Comparison of ENCODE assay signal across 21 mouse cellular contexts in genomic region chr13:30394123-30394522, GRCm38 (mm10). TPM values are rescaled to one million over a fixed set of nuclear protein-coding genes. Genes with fewer than 3 reads are reported as not detected.
DNase-seq lines count a peak whose midpoint lies in the region; ATAC-seq and TF ChIP-seq lines count a peak whose summit lies in the region.
"Had no signal": no experiment of that assay in that cellular context is flagged by ENCODE, and none has a peak within 500 bp of the region (broad histone marks: within the 10 kb centered on the region; RNA-seq: fewer than 3 reads in every experiment).

No protein-coding gene starts in this region.

- H3K9ac ChIP-seq in kidney, embryonic 16.5 days (replicated peaks; ENCODE audit: low read length) = no peak overlapping the region
- H3K9ac ChIP-seq: embryonic facial prominence, embryonic 13.5 days; forebrain, embryonic 13.5 days; forebrain, embryonic 15.5 days; forebrain, postnatal 0 days had no signal

- peaks cover 6% of the 10 kb centered on the region for H3K9me3 ChIP-seq in kidney, embryonic 16.5 days (ENCODE audit: low read length)
- H3K9me3 ChIP-seq: forebrain, embryonic 13.5 days; forebrain, embryonic 15.5 days had no signal

- TF ChIP-seq POLR2A in kidney, adult 2 months (IDR thresholded peaks at IDR 0.05; ENCODE audit: low read depth, low read length) = no peak

- no peak overlapping the region for H3K4me2 ChIP-seq in kidney, embryonic 16.5 days (replicated peaks; ENCODE audit: low read depth, low read length)
- H3K4me2 ChIP-seq: embryonic facial prominence, embryonic 13.5 days; forebrain, embryonic 13.5 days; forebrain, embryonic 15.5 days had no signal

- no peak for TF ChIP-seq CTCF in kidney, adult 2 months (conservative IDR thresholded peaks at IDR 0.05; ENCODE audit: insufficient read depth, insufficient read length, low read depth, low read length)

- no peak for DNase-seq in kidney, adult 2 months
- DNase-seq in kidney, adult 9 months = no peak
- no peak for DNase-seq in kidney, adult 8-10 months
- peak; percentile 50 for DNase-seq in Muller cell, postnatal 12 days (ENCODE audit: inconsistent ontology term)
- DNase-seq in spleen, postnatal 36 days (ENCODE audit: low spot score in 2 of 2) = no peak
- DNase-seq: adrenal gland, adult 8-10 months; adrenal gland, postnatal 14 days; adrenal gland, postnatal 36 days; cerebellum, adult 11-12 months; cerebellum, adult 2 months; cerebellum, adult 9-10 months; cerebellum, postnatal 10 days; cerebellum, postnatal 25 days; forebrain, postnatal 0 days had no signal

- no peak overlapping the region for H3K4me3 ChIP-seq in kidney, adult 2 months (ENCODE audit: insufficient read depth, low read depth, low read length)
- H3K4me3 ChIP-seq in kidney, embryonic 16.5 days (ENCODE audit: low read length) = no peak overlapping the region
- H3K4me3 ChIP-seq: embryonic facial prominence, embryonic 13.5 days; forebrain, embryonic 13.5 days; forebrain, embryonic 15.5 days had no signal

- no peaks in the 10 kb centered on the region; the same call in 1 of the 2 replicates for H3K27me3 ChIP-seq in kidney, adult 2 months (replicated peaks; ENCODE audit: control insufficient read depth, insufficient read depth, low read length)
- no peaks in the 10 kb centered on the region for H3K27me3 ChIP-seq in kidney, embryonic 16.5 days (ENCODE audit: insufficient read depth, low read length)
- H3K27me3 ChIP-seq: forebrain, embryonic 13.5 days; forebrain, embryonic 15.5 days; Patski had no signal

- no peaks in the 10 kb centered on the region for H3K36me3 ChIP-seq in kidney, adult 2 months (ENCODE audit: control insufficient read depth, insufficient read depth, low read length)
- H3K36me3 ChIP-seq in kidney, embryonic 16.5 days (ENCODE audit: insufficient read depth, low read length) = no peaks in the 10 kb centered on the region
- H3K36me3 ChIP-seq: embryonic facial prominence, embryonic 13.5 days; forebrain, embryonic 15.5 days had no signal

- no peaks in the 10 kb centered on the region for H3K4me1 ChIP-seq in kidney, adult 2 months (ENCODE audit: control insufficient read depth, insufficient read depth, low read length)
- peaks cover 13% of the 10 kb centered on the region; the same call in 1 of the 2 replicates for H3K4me1 ChIP-seq in kidney, embryonic 16.5 days (ENCODE audit: insufficient read depth, low read length)
- H3K4me1 ChIP-seq: forebrain, embryonic 13.5 days; forebrain, embryonic 15.5 days had no signal

- ATAC-seq in kidney, embryonic 16.5 days (ENCODE audit: low FRiP score, low TSS enrichment) = no peak
- ATAC-seq: activated CD4-positive, CD25-positive, alpha-beta regulatory T cell, adult 4 months; forebrain, embryonic 13.5 days; forebrain, embryonic 15.5 days; forebrain, postnatal 0 days; Patski had no signal

- peak overlapping the region; percentile 31; the same call in 1 of the 2 replicates for H3K27ac ChIP-seq in kidney, adult 2 months (ENCODE audit: insufficient read depth, low read depth, low read length)
- H3K27ac ChIP-seq in kidney, embryonic 16.5 days (ENCODE audit: low read length) = peak overlapping the region; percentile 36; the same call in 1 of the 2 replicates
- H3K27ac ChIP-seq: embryonic facial prominence, embryonic 13.5 days; forebrain, embryonic 13.5 days; forebrain, embryonic 15.5 days had no signal

RNA-seq across cellular contexts. Expression of gene Agtr1a, which starts 57.9 kb away (rescaled TPM):
- polyA plus RNA-seq in kidney, adult 2 months (2012; rRNA removed) = 73.4 and 83.4 TPM in 2 replicates
- polyA plus RNA-seq in kidney, embryonic 16.5 days (2015; fragmentation: Nextera tagmentation; extraction: Ambion mirVana) = 15.0 and 16.3 TPM in 2 replicates
- polyA plus RNA-seq: C2C12, Patski had no signal
